Mouse (Mus musculus) frontal cortex, postnatal 10 days (tissue): Measurements from ENCODE around the gene Kank2.

ENCODE experiments used
- DNase-seq, 2 experiments: peaks; one replicate each; pipeline ENCODE4 v3.0.0; 2022; ENCODE audit warnings: low spot score in 2 of 2, mixed read lengths in 1 of 2

The Kank2 gene

DNA sequence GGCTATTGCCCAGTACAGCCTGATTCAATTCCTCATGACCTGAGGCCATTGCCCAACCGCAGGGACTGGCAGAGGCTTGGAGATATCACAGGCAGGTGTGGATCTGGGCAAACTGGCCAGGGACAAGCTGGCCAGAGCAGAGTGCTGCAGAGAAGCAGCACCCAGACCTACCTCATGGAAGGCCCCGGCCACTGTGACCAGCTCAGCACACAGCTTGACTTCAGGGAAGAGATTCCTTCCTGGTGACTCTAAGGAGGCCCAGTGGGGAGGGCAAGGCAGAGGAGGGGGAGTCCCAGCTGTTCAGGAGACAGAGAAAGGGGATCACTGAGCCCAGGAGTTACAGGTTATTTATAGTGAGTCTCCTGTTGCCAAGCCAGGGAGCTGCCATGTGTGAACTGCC lies 77.5 kb downstream of the Kank2 start:
- DNase-seq = no peak

DNA sequence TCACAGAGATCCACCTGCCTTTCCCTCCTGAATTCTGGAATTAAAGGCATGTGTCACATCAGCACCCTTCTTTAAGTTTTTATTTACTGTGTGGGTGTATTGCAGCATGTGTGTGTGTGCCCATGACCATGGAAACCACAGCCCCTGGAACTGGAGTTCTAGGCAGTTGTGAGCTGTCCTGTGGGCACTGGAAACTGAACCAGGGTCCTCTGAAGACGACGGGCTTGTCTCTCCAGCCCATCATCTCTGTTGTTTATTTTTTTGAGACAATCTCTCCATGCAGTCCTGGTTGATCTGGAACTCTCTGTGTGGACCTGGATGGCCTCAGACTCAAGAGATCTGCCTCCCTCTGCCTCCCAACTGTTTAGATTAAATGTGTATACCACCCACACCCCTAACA lies 81.5 kb downstream of the Kank2 start:
- no peak for DNase-seq
